Mouse (Mus musculus): Measurements from ENCODE around the gene Engase.

Gene Engase

DNA sequence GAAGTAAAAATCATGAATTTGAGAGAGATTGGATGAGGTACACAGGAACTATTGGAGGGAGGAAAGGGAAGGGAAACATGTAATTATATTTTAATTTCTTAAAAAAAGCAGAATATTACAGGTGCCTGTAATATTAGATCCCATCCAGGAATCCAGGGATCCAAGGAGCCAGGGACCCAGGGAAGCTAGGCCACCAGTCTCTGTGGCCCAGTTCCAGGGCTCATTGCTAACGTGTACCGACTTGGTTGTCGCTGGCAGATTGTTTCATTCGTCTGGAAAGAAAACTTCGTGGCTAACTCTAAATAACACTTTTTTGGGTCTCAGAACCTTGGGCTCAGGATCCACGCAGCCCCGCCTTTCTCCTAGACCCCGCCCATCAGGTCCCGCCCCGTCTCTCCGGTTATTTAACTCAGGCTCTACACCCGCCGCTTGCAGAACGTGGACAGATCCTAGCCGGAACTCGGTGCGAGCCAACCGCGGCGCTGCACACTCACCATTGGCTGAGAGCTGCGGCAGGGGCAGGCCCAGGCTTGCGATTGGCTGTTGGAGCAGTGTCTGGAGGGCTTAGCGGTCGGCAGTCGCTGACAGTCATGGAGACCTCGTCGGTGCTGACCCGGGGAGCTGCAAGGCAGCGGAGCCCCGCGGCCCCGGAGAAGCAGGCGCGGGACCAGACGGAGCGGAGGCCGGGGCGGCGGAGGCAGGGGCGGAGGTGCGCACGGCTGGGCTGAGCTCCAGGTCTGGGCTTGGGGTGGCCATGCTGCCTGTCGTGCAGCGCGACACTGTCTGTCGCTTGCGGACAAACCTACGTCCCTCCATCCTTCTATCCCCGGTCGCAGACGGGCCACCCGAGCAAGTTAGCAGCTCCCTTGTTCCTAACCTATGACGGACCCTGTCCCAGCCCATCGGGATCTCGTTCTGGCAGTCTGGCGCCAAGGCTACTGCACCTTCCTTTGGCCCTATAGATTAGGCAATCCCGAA, at the start of gene Engase:
Gene Engase, plus strand, starts transcription at position 434 of the 978 bp plus-strand sequence.
- peak; percentile 84 for DNase-seq (ENCODE audit: low spot score)

DNA sequence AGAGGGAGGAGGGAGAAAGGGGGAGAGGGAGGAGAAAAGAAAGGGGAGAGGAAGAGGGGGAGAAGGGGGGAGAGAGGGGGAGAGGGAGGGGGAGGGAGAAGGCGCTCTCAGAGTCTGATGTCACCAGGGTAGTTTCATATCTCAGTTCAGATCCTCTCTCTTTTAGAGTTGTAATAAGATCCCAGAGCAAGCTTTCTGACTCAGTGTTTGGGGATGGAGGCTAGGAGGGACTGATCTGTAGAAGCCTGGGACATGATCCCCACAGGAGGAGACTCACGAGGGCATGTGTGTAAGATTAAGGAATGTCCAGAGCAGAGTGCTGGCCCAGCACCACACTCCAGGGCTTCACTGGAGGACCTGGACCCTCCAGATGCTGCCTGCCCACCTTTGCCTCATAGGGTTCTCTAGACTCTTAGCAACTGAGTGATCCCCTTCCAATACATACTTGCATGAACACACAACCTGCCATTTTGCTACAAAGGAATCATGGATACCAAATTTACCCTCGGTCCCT, 49.3 kb upstream of the Engase start:
- DNase-seq (ENCODE audit: low spot score): no peak

DNA sequence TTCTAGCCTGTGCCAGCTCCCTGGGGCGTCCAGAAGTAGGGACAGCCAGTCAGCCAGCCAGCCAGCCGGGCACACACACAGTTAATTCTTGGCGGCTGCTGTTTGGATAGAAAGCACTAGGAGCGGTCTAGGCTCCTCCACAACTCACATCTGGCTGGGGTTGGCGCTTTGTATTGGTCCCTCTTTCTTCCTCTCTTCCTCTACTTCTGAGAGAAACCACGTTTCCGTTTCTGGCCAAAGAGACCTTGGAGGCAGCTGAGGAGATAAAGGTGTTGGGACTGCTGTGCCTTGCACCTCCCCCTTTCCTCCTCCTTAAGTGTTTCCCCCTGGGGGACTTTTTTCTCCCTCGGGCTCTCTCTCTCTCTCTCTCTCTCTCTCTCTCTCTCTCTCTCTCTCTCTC, 48.6 kb upstream of the Engase start, which contains the start of gene C1qtnf1:
Gene C1qtnf1, plus strand, starts transcription at position 218 of the 400 bp plus-strand sequence.
- DNase-seq (ENCODE audit: low spot score): no peak

DNA sequence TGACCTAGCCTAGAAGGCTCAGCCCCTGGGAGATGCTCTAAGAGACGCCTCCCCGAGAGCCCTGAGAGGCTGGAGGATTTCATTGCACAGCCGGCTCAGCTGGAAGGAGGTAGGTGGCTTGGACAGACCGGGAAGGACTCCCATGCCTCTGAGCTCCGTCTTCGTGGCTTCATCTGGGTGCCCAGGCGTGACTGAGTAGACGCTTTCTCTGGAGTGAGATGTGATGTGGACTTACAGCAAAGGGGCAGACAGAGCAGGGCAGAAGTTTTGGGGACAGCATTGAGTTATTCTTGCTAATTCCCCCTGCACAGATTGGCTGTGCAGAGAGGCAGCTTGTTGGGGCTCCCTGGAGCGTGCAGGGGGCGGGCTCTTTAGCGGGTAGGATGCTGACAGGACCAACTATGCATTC, 48.2 kb upstream of the Engase start:
- no peak for DNase-seq (ENCODE audit: low spot score)

DNA sequence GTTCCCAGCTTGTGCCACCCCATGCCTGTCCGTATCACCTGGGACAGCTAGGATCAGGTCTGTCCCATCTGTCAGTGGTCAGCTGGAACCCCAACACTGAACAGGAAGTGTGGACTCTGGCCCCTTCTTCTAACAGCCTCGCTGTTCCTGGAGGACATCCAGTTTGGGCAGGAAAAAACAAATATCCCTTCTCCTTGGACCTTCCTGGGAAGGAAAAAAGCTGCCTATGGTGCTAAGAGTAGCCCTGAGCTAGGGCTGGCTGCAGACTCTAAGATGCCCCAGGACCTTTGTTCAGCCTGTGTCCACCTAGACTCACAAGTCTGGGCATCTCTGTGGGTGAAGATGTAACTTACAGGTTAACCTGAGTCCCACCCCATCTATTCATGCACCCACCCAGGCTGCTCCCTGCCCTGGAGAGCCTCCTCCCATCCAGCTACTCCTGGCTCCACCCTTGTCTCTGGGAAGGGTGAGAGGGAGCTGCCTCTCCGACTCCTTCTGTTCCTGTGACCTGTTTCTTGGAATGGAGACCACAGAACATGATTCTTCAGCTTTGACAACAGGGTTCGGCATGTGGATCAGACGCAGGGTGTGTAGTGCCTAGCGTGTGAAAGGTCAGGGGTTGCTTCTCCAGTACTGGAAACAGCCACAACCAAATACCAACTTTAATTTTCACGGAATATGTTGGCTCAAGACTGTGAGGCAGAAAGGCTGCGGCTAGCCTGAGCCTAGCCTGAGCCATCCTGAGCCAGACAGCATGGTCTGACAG, 47.5 kb upstream of the Engase start:
- no peak for DNase-seq (ENCODE audit: low spot score)

DNA sequence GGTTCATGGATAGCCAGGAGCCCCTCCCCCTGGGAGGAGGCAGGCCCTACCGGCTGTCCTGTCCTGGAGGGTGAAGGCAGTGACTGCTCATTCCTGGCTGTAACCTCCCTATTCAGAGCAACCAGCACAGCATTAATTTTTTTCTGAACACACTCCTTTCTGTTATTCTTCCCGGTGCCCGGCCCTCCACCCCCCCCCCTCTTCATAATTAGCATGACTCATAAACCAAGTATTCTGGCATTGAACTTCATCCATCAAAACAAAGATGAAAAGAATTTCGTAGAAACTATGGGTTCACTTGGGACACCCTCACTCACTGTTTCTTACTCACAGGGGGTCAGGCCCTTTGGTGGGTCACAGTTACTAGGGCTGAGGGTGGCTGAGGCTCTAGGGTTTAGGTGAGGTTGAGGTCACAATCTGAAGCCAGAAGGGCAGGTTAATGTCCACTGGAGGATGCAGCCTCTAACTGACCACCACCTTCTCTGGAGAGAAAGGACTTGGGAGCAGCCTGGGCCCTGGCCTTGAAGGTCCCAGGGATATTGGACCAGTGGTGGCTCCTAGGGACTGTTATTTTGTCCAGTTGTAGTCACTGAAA, 46.2 kb upstream of the Engase start:
- no peak for DNase-seq (ENCODE audit: low spot score)

DNA sequence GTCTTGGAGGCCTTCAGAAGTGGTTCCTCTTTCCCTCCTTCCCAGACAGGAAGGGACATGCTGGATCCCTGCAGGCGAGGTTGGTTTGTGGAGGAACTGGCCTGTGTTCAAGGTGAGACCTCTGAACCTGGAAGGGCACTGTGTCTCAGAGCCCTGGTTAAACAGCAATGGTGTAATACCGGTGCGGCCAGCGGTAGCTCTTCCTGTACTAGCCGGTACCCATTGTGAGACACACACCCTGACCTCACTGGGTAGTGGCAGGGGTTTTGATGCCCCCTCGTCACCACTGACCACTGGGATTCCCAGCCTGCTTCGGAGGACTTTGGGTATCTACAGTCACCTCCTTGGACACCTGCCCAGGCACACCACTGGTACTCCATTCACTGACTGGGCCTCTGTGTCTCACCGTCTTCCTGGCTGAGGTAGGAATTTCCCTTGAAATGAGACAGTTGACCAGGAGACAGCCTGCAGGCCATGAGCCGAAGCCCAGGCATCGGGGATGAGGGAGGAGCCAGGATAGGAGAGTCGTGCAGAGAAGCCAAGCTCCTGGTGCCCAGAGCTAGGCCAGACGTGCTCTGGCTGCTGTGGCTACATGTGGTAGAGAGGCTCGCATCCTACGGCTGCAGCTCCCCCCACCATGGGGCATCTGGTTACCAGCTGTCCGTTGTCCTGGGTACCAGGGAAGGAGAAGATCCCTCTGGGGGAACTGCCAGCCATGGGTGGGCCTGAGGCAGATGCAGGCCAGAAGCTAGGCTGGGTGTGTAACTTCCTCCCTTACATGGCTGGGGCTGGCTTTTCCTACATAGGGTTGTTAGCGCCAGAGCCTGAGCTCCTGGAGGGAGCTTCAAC, 45.3 kb upstream of the Engase start:
- no peak for DNase-seq (ENCODE audit: low spot score)

DNA sequence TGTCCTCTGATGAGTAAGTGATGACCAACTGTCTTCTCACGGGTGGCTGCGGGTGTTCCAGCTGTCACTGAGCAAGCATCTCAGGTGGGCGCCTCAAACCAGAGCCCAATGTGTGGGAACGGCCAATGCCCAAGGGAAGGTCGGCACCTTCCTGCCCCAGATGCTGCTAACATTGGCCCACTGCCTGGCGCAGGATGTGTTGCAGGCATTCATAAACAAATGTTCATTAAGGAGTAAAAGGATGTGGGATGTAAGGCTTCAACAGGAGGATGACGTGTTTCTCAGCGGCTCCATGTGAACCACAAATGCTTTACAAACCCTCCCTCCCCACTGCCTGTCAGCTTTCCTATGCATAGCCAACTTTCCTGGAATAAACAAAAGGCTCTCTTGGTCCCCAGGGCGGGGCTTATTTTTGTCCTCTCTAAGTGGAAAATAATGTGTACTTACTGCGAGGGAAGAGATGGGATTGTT, 43.2 kb upstream of the Engase start:
- DNase-seq (ENCODE audit: low spot score): no peak

DNA sequence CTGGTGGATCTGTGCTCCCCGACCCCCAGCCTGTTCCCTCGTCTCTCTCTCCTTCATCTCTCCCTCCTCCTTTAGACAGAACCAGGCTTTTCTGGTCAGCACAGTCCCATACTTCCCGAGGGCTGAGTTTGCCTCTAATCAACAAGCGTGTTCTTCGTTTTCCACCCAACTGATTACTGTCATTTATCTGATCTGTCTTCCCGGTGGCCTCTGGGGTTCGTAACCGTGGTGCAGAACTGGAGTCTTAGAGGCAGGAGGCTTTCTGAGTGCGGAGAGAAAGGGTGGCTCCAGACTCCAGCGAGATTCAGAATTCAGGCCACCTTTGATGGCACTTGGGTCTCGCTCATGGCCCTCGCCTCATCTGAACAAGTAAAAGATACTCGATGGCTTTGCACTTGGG, 42.5 kb upstream of the Engase start:
- DNase-seq (ENCODE audit: low spot score): no peak

DNA sequence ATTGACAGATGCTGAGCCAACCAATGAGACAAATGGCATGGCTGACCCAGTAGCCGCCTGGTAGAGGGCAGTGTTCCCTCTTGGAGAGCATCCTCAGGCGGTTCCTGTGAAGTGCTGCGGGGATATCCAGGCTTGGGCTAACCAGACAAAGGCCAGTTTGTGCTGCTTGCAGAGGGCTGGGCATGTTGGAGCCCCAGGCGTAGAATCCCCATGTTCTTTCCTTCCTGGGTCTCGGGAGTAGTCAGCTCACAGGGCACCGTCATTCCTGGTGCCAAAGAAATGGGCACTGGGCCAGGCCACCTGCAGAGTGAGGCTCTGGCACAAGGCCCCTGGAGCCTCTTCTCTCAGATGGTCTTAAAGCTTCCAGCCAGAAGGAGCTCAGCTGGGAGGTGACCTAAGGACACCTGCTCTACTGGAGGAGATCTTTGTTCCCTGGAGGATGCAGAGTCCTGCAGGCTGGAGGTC, 40.1 kb upstream of the Engase start:
- DNase-seq (ENCODE audit: low spot score): no peak

DNA sequence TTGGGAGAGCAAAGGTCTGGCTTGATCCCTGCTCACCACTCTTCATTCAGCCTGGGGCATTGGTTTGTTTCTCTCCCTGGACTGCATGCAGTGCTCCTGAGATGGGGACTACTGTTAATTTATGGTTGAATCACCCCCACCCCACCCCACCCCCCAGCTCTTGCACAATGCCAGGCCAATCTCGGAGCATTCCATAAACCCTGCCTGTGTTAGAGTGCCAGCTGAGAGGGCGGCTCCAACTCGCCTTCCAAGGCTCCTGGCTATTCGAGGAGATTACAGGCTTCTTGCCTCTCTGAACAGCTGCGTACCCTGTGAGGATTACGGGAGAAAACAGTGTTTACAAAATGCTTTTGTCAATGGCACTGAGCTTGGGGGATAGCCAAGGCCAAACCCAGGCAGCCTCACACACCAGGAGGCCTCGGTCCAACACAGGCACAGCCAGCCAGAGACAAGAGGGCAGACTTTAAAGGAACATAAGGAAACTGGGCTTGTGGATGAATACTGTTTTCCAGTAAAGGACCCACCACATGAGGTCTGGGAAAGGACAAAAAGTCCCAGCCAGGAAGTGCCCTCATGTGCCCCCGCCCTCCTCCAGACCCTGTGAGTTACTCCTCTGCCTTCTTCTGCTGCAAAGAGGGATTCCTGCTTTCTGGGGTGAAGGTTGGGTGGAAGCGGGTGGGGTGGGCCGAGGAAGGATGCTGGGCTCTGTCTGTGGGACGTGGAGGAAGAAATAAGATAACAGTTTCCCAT, 37.8 kb upstream of the Engase start:
- DNase-seq (ENCODE audit: low spot score): no peak

DNA sequence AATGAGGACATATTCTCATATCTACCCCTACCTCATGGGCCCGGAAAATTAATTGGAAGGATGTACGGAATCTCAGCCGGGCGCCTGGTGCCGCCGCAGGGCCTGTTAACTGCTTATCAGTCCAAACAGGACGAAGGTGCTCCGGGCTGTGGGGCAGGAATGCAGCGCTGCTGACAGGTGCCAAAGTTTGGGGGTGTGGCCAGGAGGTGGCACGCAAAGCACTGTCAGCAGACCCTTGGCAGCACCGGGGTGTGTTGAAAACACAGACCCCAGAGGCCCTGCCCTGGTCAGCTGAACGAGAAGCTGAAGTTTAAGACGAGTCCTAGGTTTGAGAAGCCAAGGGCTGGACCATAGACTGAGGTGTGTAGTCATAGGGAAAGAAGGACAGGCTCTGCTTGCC, 33.9 kb upstream of the Engase start:
- no peak for DNase-seq (ENCODE audit: low spot score)

DNA sequence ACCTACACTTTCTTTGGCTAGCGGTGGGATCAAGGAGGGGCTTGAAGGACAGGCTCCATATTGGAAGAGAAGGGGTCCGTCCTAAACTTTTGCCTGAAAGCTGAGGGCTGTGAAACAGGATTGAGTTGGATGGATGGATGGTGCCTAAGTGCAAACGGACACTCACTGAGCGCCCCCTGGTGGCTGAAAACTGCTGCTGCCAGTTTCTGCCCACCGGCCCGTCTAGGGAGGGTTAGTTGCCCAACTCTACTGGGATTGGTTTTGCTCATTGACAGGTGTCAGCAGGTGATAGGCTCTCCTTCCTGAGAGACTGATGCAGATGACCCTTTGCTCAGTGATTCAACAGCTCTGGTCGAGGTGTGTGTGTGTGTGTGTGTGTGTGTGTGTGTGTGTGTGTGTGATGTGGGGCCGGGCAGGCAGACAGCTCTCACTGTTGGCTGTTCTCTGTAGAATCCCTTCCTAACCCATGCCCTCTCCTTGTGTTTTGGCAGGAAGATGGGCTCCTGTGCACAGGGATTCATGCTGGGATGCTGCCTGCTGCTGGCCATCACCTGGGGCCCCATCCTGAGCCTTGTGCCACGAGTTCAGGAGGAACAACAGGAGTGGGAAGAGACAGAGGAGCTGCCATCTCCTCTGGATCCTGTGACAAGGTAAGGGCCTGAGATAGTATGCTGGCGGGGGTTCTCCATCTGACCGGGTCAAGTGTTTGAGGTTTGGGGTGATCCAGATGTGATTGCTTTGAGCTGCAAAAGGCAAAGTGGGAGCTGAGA, 33.2 kb upstream of the Engase start:
- DNase-seq (ENCODE audit: low spot score): no peak

DNA sequence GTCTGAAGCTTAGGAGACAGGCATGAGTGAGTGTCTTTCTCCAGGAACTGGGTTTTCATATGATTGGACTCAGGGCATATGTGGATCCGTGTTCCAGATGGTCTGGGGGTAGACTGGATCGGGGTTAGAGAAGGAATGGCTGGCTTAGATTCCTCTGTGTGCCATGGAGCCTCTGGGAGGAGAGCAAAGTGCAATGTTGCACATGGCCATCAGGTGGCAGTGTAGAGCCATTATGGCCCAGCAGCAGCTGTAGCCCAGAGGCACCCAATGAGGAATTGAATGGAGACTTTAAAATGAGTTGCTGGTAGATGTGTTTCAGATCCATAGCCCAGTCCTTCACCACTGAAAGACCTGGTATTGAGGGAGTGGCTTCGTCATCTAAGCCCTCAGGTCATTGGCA, 30.8 kb upstream of the Engase start:
- DNase-seq (ENCODE audit: low spot score): peak; percentile 33

DNA sequence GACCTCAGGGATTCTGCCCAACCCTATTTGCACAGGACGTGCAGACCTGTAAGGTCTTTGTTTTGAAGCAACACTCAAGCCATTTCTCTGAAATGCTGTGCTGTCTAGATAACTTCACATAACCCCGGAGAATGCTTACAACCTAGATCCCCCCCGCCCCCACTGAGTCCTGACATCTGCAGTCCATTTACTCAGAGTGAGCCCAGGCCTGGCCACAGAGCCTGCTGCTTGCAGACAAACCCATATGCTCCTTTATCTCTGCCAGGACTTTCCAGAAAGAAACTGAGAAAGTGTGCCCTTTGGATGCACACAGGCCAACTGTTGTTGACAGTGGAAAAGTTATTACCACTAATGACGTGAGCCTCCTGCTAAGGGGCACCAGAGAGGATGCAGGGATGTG, 29.3 kb upstream of the Engase start:
- DNase-seq (ENCODE audit: low spot score): no peak

DNA sequence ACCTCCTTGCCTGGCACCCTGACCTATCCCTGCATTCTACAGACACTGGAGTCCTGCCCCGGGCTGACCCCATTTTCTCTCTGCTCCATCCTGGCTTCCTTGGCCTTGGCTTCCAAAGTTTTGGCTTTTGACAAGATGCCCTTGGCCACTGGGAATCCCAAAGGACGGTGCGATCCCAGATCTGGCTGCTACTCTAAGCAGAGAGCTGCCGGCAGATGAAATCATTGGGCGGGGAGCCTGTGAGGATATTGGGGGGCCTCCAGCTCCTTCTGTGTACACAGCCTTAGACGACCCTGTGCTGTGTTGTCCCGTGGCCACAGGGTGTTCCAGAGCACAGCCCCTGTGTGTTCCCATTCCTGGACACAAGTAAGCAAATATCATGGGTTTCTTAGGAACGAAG, 28.2 kb upstream of the Engase start:
- DNase-seq (ENCODE audit: low spot score): no peak

DNA sequence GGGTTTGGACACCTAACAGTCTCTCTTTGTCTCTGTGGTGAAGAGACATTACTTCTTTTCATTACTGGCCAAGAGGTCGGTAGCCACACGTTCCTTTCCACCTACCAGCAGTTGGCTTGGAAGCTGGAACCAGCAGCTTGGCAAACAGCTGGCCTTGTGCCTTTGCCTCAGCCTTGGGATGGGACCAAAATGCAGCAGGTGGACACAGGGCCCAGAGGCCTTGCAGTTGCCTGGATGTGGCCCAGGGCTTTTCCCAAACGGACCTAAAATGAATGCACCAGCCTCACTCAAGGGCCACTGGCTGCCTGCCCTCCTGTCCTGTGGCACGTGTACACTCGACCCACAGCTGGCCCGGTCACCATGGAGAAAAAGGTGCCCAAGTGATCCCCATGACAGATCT, 25.4 kb upstream of the Engase start:
- no peak for DNase-seq (ENCODE audit: low spot score)

DNA sequence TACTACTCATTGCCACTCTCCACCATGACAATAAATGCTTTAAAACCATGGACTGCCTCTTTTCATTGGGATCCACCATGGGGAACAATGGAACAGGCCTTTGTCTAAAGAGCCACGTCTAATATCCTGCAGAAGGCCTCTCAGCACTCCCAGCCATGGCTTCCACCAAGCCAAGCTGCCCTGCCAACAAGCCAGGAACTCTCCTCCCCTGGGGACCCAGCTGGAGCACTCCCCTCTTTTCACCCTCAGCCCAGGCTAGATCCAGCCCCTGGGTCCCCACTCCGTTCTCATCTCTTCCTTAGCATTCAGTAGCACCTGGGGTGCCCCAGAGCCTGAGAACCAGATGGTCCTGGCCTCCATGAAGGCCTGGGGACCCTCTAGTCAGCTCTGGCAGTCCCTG, 23.7 kb upstream of the Engase start:
- DNase-seq (ENCODE audit: low spot score): no peak

DNA sequence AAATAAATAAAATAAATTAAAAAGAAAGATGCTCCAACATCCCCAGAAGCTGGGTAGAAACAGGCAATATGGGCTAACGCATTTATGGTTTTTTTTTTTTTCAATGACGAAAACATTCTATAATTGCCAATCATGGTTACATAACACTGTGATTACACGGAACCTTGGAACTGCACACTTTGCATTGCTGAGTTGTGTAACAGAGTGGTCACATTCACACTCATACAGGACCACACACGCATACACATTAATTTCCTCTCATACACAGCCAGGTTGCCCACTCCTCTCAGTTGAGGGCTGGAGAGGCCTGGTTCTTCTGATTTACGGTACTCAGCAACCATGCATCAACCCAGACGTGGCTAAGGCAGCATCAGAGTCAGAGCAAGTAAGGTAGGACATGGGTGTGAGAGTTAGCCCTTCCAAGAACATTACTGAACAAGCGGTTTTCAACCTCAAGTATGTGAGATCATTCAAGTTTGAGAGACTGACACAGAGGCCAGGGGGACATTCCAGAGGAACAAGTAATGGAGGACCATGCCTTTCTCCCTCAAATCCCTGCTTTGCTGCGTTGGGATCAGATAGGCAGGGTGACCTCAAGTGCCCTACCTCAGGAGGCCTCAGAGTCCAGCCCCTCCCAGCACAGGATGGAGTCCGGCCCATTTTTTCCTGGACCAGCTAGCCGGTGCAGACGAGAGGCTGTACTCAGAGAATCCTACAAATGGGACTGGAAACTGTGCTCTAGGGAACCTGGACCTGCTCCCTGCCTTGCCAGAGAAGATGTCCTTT, 22.6 kb upstream of the Engase start:
- no peak for DNase-seq (ENCODE audit: low spot score)

All from spleen, adult 12 weeks (tissue).